Mouse (Mus musculus) thymus, postnatal 14 days (tissue): ENCODE measurements around the gene Cpped1.

Source experiments
- DNase-seq: peaks from one replicate; pipeline ENCODE4 v3.0.0; 2021

Gene Cpped1

DNA sequence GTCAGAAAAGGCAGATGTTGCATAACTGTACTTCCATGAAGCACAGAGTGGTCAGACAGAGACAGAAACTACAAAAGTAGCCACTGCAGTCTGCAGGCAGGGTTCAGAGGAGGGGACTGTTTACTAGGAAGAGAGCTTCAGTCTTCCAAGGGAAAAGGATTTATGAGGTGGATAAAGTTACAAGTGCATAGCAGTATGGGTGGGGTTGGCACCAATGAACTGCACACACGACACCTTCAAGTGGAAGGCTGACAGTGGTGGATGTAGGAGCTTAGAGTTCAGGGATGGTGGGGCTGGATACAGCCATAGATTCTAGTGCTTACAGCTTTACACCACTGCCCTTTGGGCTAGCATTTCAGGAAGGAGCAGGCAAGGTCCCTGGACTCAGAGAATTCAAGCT, 75.8 kb downstream of the Cpped1 start:
- no peak for DNase-seq

DNA sequence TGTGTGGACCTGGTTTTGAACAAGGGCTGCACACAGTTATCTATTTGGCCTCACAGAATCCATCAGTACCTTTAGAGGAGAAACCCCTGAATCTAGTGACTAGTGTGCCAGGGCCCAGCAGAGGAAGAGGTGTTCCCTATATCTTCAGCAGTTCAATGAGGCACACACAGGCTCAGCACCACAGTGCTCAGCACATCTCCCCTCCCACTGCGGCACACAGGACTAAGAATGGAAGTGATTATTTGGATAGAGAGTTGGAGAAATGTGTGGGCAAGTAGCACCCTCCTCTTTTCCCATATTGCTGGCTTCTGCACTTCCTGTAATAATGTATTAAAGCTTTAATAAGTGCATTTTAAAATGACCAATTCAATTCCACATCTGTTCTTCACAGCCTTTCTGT, 80.4 kb downstream of the Cpped1 start:
- DNase-seq = no peak

DNA sequence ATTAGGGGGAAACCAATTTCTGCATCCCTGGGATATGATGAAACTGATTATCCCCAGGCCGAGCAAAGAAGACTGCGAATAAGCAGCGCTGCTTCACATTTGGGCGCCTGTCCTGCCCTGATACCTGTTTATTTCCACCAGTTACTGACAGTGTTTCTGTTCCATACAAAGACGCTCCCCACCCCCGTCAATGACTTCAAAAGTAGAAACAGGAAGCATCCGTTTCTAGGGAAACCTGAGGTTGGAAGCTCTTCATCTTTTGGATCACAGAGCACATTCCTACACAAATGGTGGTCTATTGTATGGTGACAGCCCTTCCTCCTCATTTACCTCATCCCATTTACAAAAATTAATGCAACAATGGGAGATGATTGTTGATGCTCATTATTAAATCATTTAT, 84.4 kb downstream of the Cpped1 start:
- no peak for DNase-seq

DNA sequence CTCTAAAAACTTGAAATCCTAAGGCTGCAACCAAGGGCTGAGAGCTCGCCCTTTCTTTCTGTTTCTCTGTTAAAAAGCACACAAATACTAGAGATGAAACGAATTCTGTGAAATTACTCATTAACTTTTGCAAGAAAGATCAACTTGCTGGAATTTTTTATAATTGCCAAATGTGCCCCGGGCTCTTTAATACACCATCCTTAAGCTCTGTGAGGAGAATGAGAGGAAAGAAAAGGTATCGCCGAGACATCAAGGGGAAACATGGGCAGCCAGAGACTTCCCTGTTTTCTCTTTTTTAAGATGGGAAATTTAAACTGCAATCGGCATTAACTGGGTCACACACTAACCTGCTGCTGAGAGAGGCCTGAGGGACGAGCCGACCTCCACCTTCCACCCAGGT, 84.9 kb downstream of the Cpped1 start:
- no peak for DNase-seq

DNA sequence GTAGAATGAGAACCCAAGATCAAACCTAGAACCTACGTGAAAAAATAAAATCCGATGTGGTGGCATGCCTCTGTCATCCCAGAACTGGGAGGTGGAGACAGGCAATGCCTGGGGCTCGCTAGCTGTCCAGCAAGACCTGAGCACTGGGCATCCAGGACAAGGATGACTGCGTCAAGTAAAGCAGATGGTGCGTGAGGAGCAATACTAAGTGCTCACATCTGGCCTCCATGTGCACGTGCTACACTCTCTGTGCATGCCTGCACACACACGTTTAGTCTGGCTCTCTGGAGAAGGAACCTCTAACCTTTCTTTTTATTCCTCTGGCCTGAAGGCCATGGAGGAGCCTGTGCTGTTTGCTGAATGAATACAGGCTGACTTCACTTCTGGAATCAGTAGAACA, 88.5 kb downstream of the Cpped1 start:
- DNase-seq = no peak

DNA sequence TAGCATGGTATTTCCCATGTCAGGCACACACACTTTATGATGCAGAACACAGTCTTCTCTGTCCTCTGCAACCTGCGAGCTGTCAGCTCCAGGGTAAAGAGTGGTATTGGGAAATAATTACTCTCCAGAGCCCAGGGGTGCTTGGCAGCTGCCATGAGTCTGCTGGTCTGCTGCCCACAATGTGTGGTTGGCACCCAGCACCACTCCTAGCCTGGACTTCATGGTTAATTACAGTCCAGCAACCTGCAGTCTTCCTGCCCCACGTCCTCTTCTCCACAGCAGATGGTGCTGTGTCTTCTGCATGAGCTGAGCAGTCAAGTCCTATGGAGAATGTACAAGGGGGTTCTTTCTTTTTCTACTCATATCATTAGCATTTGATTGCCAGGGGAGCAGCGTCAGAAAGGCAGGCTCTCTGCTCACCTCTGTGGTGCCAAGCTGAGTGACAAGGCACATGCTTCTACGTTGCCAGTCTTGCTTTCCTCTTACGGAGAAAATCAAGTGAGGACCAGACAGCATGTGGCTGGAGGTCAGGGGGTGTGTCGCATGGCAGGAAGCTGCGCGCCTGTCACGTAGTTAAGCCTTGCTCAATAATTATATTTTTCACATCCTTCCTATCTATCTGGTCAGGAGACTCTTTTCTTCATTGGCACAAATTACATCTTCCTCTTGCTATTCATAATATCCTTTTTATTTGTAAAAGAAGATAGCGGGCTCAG, 94.2 kb downstream of the Cpped1 start:
- no peak for DNase-seq

DNA sequence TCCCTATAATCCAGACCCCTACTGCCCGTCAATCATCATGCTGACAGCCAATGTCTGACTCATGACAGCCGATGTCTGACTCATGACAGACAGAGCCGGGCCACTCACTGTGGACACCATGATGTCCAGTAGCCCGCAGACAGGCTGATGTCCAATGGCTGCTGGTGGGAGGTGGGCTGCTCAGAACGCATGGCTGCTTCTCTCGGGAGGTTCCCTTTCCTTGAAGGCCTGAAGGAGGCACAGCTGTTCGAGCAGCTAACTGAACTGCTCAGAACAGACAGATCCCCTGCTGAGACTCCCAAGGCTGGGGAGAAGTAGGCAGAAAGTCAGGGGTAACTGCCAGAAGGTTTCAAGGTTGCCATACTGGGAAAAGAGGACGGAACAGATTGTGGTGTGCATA, 97.1 kb downstream of the Cpped1 start:
- no peak for DNase-seq

DNA sequence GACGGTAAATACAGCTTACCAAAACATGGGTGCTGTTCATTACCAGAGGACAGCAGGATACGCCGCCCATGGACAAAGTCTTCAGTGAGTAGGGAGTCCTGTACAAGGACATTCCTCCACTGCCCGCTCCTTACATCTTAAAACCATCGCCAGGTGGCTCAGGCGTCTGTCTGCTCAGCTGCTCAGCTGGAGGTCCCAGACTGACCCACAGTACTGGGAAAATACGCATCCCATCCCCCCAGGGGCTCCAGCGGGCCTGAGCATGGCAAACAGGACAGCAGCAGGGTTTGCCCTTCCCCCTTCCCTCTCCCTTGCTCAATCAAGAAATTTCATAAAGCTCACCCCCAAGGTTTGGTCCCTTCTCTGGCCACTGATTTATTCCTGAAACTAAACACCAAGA, 99.6 kb downstream of the Cpped1 start:
- DNase-seq = no peak

DNA sequence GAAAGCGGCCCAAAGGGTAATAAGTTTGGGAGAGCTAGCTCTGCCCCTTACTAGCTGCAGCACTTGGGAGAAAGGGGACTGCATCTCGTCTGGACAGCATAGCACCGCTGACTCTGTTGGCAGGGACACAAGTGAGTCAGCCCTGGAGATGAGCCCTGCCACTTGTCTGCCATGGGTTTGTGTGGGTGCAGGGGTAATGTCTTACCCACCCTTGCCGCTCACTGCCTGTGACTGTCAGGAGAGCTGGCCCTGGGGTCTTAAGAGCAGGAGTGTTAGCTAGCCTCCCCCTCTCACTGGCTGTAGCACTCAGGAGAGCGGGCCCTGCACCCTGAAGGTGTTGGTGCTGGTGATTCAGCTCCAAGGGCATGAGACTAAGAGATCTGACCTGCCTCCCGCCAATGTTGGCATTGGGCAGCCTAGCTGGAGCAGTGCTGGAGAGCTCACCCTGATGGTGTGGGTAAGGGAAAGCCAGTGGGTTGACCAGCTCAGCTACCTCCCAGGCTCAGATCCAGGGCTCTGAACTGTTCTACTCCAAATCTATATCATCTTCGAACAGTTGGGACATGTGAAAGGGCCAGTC, 107.2 kb downstream of the Cpped1 start:
- DNase-seq = no peak

DNA sequence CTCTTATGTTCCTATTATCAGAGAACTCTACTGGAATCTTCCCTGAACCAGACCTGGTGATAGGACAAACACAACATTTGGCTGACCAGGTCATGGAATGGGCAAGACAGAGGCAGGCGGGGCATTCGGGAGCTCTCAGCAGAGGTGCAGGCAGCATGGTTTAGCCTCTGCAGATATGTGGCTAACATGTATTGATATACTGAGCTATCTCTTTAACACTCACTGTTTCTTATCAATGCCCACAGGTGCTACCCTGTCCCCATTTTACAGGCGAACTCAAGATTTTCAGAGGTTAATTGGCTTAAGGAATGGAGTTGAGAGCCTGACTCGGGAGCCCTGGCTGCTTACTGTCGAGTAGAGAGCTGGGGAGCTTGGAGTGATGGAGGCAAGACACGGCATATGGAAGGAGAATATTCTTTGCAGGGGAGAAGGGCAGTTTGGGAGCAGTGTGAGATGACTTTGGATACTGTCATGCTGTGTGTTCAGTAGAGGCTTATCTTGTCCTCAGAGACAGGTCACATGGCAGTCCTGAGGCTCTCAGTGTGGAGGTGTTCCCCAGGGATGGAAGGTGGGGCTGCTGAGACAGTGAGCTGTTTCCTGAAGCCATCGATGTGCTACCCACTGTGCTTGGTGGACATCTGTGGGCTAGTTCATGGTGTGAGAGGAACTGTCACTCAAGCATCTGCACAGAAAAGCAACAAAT, 113.3 kb downstream of the Cpped1 start:
- no peak for DNase-seq

DNA sequence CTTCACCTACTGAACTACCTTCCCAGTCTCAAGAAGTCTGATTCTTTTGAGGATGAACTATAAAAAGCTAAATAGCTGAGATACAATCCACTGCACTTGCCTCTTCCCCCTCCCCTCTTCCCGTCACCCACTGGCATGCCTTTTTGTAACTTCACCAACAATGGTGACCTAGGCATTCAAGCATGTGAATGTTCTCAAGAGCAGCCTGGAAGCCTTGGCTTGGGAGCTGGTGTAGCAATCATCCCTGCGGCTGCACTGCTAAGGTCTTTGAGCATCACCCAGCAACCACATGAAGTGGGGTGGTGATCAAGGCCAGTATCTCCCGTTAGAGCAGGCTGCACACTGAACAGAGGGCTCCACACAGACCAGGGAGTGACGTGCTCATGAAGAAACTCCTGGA, 114.6 kb downstream of the Cpped1 start:
- DNase-seq = no peak

DNA sequence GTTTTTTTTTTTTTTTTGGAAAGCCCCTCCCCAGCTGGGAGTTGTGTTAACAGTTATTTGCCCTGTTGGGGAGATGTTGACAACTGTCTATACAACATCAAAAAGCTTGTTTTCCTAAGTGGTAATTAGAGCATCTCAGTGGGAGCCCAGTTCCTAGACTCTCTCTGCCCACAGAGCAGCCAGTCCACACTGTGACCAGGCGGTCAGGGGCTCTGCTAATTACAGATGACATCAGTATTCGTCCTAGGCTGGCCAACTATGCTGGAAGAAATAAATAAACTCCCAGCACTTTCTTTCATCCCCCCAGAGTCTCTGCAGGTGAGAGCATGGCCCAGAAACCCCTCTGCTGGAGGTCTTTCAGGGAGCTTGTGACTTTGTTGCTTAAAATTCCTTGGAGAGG, 115.9 kb downstream of the Cpped1 start:
- no peak for DNase-seq

DNA sequence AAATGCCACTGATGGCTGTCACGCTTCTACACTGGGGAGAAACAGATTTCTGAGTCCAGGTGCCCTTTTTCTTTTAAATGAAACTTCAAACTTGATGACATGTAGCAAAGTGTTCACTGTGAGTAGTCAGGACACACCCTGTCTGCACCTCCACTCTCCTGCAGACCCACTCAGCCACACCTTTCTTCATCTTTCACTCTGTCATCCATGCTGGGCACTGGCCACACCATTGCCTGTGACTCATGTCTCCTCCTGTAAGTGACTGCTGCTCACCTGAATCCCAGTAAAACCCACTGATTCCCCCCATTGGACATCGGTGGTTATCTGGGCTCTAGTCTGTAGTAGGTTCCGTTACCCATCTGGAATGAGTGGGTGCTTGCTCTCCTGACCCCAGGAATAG, 118.8 kb downstream of the Cpped1 start:
- no peak for DNase-seq

DNA sequence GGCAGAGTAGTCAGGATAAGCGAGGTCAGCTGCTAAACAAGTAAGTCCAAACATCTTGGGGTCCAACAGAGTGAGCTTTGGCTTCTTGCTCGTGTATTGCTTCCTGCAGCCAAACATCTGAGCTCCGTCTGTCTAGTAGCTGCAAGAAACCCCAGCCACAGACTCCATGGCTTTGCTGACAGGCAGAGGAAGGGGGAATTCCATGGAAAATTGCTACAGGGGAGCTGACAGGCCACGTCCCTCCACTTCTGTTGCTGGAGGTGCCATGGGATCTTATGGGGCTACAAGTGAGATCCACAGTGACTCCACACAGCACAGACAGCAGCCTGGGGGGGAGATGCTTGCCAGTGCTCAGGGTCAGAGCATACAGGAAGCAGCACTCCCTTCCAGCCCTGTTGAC, 123.4 kb downstream of the Cpped1 start:
- no peak for DNase-seq

DNA sequence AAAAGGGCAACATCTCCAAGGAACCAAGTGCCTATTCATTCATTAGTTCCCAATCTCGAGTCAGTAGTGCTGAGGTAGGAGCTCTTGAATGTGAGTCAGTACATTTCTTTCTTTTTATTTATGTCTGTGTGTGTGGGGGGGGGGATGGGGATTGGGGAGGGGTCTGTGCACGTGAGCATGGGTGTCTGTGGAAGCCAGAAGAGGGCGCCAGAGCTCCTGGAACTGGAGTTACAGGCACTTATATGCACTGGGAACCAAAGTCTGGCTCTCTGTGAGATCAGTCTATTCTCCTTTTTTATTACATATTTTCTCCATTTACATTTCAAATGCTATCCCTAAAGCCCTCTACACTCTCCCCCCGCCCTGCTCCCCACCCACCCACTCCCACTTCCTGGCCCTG, 124.9 kb downstream of the Cpped1 start:
- no peak for DNase-seq

DNA sequence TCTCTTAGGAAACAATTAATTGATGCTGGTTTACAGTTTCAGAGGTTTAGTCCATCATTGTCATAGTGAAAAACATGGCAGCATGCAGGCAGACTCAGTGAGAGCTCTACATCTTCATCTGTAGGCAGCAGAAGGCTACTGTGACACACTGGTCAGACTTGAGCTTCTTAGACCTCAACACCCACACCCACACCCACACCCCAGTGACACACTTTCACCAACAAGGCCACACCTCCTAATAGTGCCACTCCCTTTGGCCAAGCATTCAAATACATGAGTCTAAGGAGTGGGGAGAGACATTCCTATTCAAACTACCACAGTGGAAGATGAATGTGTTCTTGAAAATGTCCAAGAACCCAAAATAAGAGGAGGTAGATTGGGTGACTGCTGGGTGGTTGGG, 125.9 kb downstream of the Cpped1 start:
- DNase-seq = no peak

DNA sequence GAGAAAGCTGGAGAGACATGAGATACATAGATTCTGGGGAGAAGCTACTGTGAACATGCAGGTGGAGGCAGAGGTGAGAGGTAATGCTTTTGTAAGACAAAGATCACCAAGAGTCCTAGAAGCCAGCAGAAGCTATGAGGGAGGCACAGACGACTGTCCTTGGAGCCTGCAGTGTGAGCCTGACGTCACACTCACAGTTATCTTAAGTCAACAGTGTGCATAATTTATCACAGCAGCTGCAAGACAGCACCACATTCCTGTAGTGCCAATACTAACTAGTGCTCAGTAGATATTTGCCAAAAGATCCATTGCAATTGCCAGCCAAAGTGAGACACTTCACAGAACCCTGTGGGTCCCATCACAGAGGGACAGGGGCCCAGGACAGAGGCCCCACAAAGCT, 127.2 kb downstream of the Cpped1 start:
- no peak for DNase-seq

DNA sequence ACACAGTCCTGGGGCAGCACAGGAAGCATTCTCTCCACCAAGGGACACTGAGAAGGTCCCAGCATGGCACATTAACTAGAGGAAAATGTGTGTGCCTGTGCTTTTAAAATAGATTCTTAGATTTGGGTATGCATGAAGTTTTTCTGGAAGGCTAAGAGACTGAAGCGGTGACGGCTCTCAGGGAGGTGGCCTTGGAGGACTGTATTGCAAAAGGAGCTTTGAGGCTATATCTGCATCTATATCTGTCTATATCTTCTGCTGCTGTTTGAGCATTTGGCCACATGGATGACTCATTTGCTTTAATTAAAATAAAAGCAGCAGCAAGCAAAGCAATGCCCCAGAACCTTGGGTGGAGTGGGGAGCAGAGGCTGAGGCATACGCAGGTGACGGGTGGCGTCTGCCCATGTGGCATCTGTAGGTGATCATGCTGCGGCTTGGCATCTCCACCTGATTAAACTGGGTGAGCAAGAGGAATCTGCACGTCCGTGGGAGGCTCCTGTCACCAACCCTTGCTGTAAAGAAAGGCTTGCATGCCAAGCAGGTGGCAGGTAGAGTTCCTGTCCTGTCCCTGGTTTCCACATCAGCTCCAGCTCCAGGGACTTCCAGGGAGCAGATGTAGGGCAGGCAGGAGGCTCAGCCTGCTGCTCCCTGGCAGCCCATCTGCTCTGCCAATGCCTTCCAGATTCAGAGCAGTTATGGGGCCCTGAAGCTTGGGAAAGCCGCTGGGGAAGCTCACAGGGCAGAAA, 130.4 kb downstream of the Cpped1 start:
- no peak for DNase-seq

DNA sequence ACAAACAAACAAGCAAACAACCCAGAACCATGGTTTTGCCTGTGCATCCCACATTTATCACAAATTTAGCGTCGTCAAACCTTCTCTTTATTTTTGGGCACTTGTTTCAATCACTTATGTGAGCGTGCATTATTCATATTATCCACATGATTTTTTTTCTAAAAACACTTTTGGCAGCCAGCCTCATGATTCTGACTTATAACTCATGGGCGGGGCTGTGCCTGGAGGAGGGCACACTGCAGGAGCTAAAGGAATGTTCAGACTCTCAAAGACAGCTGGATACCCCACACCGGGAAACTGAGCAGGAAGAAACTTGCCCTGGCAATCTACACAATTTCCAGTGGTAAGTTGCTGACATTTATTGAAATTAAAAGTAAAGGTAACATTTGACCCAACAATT, 131.1 kb downstream of the Cpped1 start:
- DNase-seq = no peak

DNA sequence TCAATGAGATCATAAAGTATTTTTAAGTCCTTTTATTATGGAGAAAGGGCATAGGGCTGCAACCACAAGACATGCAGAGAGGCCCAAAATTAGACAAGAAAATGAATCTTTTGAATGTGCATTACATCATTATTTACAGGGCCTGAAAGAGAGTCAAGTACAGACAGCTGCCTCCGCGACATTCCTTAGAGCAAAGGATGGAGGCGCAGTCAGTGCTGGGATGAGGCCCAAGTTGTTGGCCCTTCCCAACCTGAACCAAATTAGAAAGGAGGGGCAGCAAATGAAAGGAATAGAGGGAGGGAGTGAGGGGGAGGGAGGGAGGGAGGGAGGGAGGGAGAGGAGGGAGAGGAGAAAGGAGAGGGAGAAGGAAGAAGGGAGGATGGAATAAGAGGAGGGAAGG, 132.7 kb downstream of the Cpped1 start:
- no peak for DNase-seq

DNA sequence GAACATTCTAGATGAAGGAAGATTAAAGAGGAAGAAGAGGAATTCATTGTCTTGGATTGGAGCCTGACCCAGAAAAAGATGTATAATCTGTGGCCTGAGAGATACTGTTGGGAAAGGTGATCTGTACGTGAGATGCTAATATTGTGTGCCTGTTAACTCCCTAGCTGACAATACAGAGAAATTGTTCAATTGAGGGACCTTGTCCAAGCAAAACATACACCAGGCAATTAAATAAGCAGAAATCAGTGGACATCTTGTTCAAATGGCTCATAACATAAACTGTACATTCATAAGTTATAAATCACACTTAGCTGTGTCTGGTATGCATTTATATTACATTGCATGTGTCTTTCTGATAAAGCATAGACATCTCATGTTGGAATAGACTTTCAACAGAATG, 134.9 kb downstream of the Cpped1 start:
- DNase-seq = no peak

DNA sequence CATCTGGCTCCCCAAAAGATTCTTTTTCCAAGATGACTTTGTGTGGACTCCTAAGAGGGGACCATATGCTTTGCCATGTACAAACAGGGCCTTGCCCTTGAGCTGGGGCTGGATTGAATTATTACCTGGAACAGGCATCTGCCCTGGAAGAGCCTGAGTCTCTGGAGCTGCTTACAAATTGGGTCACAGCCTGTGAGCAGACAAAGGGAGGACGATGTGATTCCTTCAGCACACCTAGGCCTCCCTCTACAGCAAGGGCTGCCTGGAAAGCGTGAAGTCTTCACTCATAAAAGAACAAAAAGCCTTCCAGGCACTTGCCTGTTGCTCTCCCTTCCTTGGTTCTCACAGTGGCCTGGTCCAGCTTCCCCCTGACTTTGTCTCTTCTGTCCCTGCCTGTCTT, 136.9 kb downstream of the Cpped1 start:
- no peak for DNase-seq

DNA sequence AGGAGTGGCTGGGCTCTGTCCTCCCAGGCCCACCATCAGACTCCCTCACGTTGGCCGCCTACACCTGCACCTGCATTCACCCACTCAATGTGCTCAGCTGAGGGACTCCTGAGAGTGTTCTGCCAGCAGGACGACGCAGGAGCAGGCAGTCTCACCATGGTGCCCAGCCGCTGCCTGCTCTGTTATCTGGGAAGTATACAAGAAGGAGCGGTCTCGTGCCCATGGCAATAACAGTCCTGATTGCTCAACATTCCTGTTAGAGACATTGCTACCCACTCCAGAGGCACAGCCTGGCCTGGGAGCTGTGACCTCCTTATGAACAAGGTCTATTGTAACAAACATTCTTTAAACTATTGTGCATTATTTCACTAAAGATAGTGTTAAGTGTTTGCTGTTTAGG, 151.3 kb downstream of the Cpped1 start:
- no peak for DNase-seq

DNA sequence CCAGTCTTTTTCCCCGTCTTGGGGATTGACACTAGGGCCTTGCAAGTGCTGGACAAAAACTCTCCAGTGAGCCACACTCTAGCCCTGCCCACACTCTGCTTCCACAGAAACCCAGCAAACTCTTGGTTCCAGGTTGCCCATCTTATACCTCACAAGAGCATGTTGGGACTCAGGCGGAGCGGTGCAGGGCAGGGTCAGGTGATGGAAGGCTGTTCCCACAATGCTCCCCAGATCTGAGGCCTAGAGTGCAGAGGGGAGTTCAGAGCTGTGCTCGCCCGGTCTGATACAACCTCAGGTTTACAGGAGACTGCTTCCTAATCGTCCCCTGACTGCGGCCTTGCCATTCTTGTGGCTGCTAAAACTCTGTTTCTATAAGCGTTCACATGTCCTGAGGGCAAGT, 151.8 kb downstream of the Cpped1 start:
- no peak for DNase-seq
